Mouse (Mus musculus) urinary bladder, postnatal 14 days (tissue): ENCODE results near the gene Klc3.
A peak's percentile ranks its signal among the peaks of the same experiment; 100 is the strongest.

Source experiments
- DNase-seq: peaks from one replicate; pipeline ENCODE4 v3.0.0; 2021; ENCODE audit warnings: low spot score

Gene Klc3

GRCm38 (mm10) chr7:19359892-19360641 is 43.8 kb downstream of the Klc3 start:
- peak; percentile 87 for DNase-seq

GRCm38 (mm10) chr7:19359299-19359891 is 44.5 kb downstream of the Klc3 start, which contains the start of the genes Cd3eap and Ppp1r13l:
TSS of gene Cd3eap (minus strand) at chr7:19359483.
TSS of gene Ppp1r13l (plus strand) at chr7:19359749.
- peak; percentile 87 for DNase-seq

GRCm38 (mm10) chr7:19358634-19359033 is 45.3 kb downstream of the Klc3 start:
- no peak for DNase-seq

GRCm38 (mm10) chr7:19357381-19358375 is 46.2 kb downstream of the Klc3 start:
- DNase-seq, result no peak

GRCm38 (mm10) chr7:19356311-19356710 is 47.6 kb downstream of the Klc3 start:
- DNase-seq, result no peak

GRCm38 (mm10) chr7:19354991-19355390 is 48.9 kb downstream of the Klc3 start:
- DNase-seq, result no peak

GRCm38 (mm10) chr7:19350221-19350620 is 53.7 kb downstream of the Klc3 start:
- no peak for DNase-seq

GRCm38 (mm10) chr7:19349188-19349915 is 54.6 kb downstream of the Klc3 start:
- no peak for DNase-seq

- DNase-seq, result peak; percentile 98
These were observed 58.9 kb downstream of the Klc3 start for GRCm38 (mm10) chr7:19344938-19345471.
